Mouse (Mus musculus) WW6 (cell line): Measurements from ENCODE around the gene Acss1.

Source experiments
- DNase-seq: peaks from one replicate; pipeline ENCODE4 v3.0.0-alpha.2; 2013; ENCODE audit warnings: low read depth, low spot score

The Acss1 gene

DNA sequence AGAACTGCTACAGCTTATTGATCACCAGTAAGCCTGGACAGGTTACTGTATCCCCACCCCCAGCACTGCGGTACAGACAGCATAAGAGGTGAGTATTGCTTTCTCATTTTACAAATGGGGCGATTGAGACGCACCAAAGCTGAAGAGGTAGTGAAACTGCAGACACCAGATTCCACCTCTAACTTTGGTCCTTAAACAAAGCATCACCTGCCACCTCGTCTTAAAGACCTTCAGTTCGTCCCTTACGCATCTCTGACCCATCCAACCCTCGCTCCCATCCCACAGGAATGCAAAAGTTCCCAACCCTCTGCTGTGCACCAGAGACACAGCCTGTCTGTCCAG, 1.6 kb downstream of the Acss1 start:
- DNase-seq = no peak

- no peak for DNase-seq
Measured at GRCm38 (mm10) chr2:150665534-150666451, 2.5 kb downstream of the Acss1 start.

DNA sequence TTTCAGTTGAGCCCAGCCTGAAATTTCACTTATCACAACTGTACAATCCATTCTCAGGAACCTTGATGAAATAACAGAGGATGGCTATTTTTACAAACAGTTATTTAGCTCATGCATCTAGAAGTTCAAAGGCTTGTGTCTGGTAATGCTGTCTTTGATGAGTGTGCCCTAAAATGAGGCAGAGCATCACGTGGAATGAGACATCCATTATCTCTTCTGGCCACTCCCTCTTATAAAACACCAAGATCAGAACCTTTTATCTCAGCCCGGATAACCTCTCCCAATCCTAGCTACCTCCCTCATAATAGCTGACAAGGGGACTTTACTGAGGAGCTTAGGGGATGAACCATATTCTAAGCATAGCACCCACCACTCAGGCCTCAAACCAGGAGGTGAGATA, 3.3 kb downstream of the Acss1 start:
- DNase-seq = no peak

GRCm38 (mm10) chr2:150664152-150664920, 4.0 kb downstream of the Acss1 start:
- DNase-seq = no peak

DNA sequence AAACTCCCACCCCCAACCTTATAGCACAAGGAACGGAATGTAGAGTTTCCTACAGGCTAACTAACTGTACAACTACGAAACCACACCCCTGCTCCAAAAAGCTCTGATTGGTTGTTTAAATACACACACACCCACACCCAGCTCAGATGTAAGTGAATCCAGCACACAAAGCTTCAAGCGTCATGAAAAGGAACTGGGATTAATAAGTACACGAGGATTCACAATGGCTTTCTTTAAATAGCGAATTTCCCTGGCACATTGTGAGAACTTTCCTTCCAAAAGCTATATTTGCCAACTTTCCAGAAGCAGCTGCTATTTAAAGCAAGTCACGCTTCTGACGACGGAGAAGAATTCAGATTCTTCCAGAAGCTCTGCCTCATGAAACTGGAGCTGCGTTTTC, 5.0 kb downstream of the Acss1 start:
- no peak for DNase-seq

DNA sequence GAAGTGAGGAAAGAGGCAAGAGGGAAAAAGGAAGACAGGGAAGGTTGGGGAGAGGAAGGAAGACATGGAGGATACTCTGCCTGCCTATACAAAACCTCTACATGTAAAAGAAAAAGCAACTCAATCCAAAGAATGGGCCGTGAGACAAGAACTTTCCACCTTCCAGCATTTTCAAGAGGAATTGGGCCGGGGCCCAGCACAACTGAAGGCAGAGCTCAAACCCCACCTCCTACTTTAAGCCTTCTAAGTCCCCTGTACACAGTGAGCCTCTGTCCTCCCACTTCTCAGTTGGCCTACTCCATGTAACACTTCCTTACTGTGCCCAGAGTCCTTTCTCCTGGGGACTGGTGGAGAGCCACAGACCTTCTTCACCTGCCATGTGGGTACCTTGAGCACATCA, 6.3 kb downstream of the Acss1 start:
- DNase-seq = no peak

DNA sequence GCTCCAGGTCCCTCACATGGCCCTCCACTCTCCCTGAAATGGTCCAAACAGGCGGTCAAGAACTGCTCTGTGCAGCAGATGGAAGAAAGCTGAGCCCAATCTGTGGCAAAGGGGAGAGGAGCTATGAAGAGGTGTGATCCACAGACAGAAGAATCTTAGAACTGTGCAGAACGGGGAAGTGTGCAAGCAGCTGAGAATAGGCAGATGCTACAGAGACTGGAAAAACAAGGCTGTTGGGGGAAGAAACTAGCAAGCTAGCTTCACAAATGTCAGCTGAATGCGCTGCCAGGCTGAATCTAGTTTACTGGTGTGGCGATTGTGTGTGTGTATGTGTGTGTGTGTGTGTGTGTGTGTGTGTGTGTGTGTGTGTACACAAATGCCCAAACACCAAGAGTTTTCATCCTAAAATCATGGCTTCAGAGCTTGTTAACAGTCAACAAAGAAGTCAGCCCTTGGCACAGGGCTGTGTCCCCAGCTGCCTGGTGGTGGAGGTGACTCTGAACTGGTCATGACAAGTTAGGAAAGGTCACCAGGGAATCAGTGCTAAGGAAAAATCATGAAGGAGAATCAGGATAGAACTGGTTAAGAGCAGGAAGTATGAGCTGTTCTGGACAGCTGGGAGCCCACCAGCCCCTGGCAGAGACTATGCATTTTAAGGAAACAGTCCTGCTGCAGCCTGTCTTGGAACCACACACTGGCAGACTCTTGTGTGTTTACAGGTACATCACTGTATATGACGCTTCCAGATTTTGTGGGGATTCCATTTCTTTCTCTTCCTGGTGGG, 7.4 kb downstream of the Acss1 start:
- DNase-seq = no peak

DNA sequence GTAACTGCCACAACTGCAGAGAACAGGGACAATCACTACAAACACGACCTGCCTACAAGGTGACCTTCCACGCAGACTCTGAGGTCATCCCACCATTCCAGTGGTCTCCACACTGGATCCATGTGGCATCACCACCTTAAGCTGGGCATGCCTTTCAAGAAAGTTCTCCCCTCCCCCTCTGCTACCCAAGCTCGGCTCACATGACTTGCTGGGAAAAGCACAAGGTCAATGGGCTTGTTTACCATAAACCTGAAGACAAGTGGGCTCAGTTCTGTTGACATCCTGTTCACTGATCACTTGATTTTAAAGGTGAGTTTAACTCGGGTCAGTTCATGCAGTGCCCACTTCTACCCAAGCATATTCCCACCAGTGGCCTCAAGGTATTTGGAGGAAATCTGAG, 8.3 kb downstream of the Acss1 start:
- DNase-seq = no peak

DNA sequence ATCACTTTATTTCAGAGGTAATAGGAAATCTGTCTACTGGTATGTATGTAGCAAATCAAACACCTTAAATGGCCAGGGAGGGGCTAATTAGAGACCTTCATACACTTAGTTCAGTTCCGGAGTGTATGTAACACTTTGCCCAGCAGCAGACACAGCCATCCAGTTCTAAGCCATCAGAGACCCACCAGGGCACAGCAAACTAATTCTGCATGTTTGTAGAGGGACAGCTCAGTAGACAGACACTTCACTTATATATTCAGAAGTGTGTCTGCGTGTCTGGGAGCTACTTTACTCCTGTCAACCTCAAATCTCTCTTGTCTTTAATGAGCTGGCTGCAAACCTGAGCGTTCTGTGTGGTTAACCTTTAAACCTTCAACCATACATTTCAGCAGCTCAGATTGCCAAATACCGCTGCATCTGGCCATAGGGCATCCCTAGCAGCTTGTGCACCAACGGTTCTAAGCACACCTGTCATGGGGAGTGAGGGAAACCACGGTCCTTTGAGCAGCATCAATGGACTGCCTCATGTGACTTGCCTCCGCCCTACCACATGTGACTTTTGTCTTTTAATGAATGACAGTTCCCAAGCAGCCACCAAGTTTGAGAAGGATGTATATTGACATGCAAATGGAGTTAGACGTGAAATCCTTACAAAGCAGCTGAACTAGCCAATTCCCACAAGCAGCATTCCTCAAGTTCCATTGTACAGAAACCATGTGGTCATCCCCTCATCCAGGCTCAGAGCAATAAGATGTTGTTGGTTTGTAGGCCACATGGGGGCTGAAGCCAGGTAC, 11.1 kb downstream of the Acss1 start:
- DNase-seq = no peak

GRCm38 (mm10) chr2:150656112-150656511, 12.2 kb downstream of the Acss1 start:
- no peak for DNase-seq

GRCm38 (mm10) chr2:150655290-150655689, 13.0 kb downstream of the Acss1 start:
- no peak for DNase-seq

GRCm38 (mm10) chr2:150654814-150655213, 13.5 kb downstream of the Acss1 start:
- no peak for DNase-seq

GRCm38 (mm10) chr2:150651366-150651765, 16.9 kb downstream of the Acss1 start:
- DNase-seq = no peak

- no peak for DNase-seq
Measured at GRCm38 (mm10) chr2:150650511-150651074, 17.7 kb downstream of the Acss1 start.

DNA sequence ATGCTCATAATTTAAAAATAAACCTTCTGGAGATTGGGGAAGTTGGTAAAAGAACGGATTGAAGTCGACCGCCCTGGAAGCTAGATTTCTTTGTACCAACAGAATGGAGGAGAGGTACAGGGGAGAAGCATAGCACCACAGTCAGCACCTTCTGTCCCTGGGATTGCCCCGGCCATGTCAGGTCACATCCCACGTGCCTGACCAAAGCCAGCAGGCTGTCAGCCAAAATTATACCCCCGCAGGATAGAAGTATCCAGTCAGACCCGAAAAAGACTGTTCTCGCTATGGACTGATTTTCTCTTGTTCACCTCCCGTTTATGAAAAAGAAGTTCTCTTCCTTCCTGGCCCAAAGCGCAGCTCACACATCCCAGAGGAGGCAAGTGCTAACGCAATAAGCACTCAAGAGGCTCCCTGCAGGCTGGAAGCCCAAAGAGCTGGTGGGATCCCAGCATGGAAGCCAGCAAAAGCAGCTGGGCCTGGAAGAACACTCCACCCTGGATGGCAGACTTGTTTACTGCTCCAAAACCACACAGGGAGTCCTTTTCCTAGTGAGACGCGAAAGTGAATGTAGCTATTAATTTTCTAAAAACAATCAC, 19.9 kb downstream of the Acss1 start:
- no peak for DNase-seq

DNA sequence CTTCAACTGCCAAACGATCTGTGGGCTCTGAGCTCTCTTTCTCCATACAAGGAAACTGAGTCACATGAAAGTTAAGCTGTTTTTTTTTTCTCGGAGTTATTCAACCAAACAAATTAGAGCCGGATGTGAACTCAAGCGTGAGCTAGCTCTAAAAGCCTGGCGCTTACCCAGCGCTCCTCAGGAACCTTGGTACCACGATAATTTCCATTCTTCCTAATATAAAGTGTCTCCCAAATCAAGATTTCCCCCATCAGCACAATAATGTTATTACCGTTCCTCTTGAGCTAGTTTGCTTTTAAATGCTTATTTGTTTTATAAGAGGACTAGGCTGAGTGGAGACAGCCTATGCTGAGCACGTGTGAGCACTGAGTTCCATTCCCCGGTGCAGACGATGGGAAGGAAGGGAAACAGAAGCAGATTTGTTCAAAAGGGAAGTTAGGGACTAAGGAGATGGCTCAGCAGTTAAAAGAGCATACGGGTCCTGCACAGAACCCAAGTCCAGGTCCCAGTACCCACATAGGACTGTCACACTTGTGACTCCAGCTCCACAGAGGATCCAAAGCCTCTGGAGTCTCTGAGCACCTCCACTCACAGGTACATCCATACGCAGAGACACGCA, 20.5 kb downstream of the Acss1 start:
- DNase-seq = no peak

DNA sequence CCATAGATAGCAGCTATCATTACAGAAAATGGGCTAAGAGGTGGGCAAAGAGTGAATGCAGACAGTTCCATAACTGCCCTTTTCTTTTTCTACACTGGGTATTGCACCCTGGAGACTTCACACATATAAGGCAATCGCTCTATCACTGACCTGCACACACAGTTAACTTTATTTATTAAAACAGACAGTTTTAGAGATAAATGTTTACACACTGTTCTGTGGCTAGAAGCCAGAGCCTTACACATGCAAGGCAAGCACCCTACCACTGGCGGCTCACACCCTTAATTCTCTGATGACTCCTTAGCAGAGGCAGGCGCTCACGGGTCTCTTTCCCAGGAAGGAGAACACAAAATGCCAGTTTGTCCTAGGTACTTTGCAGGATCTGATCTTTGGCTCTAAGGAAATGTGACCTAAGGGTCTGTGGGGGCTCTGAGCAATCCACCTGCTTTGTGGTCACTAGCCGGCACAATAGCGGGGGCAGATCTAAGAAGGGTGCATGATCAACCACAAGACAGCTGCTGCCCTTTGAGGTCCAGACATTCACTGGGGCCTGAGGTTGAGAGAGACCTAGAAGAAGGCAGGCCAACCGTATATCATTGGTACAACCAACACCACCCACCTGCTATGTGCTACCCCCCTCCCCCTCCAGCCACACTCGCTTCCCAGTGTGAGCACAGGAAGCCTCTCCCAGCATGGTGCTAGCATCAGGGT, 21.7 kb downstream of the Acss1 start:
- no peak for DNase-seq

GRCm38 (mm10) chr2:150645225-150645624, 23.1 kb downstream of the Acss1 start:
- no peak for DNase-seq

DNA sequence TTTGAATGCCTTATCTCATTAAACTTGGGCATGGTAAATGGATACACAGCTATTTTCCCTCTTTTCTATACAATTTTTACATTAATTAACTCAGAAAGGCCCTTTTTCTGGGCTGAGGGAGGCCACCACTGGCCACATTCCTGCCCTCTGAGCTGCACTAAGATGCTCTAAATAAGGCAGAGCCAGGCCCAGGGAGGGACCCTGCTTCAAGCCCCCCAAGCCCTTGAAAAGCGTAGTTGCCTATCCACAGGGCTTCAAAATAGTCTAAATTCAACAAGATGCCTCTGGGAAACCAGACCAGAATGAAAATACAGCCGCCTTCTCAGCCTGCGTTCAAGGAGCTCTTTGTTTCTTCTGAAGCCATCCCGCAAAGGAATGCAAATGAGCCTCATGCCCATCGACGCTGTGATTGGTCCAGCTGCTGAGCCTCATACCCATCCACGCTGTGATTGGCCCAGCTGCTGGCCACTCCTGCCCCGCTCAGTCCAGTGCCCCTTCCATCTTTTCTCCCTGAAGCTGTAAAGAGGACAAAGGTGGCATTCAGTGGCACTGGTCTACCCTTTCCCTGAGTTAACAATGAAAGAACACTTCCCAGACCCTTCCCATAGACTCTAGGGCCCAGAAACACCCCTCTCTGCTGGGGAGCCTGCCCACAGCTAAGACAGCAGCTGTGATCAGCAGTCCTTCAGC, 24.4 kb downstream of the Acss1 start:
- DNase-seq = no peak
